Mouse (Mus musculus) B cell, adult 67 days (primary cell): ENCODE data around the gene Gpx3. TPM values are rescaled to one million over a fixed set of nuclear protein-coding genes. Genes with fewer than 3 reads are reported as not detected.

Experiments used
- total RNA-seq, 2 experiments: library from RNA; stranded (reverse); gene quantifications; 4 replicates each; pipeline ENCODE4 v1.2.4; 2023

Gpx3 gene
- not detected for total RNA-seq

DNA sequence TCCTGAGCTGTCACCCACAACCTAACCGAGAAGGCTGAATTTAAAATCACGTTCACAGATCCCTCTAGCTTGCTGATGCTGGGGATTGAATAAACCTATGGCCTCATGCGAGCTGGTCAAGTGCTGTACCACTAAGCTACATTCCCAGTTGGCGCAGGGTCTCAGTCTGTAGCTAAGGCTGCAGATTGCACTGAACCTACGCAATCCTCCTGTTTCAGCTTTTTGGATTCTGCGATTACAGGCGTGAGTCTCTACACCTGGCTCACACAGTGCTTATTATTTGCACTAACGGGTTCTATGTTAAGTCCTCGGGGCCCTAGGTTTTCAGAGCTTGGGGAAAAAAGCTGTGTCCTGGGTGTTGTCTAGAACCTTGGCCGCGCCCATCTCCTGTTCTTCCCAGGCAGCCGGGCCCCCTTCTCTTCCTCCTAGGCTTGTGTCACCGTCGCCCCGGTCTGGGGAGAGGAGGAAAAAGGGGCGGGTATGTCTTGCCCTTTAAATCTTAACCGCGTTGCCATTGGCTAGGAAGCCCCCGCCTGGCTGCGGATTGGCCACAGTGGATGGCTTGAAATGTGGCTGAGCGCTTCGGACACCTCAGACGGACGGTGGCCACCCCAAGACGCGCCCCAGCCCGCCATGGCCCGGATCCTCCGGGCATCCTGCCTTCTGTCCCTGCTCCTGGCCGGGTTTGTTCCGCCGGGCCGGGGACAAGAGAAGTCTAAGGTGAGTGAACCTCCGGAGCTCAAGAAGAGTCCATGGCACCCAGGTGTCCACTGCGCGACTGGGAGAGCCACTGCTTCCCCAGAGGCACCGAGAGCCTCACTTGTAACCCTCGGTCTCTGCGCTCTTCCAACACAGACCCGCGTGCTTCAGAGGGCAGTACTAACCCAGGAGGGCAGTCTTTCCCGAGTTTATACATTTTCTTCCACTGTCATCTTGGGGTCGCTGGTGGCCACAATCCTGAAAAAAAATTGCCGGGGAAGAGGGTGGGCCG, at the start of gene Gpx3:
TSS of gene Gpx3 (plus strand) at position 121 of the 991 bp plus-strand sequence.

DNA sequence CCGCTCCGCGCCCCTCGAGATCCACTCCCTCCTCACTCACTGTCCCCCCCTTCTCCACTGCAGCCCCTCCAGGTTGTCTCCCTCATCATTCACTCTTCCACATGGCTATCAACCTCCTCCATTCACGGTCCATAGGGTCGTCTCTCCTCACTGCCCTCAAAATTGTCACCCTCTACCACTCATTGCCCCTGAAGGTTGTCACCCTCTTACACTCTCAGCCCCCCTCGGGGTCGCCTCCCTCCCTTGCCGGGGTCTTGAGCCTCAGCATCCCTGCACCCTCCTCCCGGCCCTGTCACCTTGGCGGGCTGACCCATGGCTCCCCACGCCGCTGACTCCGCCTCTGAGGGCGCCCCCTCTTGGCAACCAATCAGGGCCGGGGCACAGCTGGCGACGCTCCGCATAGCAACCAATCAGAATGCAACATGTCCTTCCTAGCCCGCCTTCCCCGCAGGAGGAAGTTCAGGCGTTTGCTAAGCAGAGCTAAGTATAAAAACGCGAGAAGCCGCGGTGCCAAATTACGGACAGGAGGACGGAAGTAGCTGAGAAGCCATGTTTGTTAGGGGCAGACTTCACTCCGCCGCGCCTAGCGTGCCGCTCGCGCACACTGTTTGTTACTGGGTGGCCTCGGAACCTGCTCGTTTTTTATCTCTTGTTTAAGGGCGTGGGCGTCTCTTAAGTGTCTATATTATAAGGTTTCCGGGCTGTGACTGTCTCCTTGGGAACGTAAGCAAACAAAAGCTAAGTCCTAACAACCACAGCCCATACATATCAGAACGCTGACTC, 41.8 kb upstream of the Gpx3 start, which contains the start of gene Lyrm7:
TSS of gene Lyrm7 (minus strand) at position 661 of the 783 bp plus-strand sequence.

DNA sequence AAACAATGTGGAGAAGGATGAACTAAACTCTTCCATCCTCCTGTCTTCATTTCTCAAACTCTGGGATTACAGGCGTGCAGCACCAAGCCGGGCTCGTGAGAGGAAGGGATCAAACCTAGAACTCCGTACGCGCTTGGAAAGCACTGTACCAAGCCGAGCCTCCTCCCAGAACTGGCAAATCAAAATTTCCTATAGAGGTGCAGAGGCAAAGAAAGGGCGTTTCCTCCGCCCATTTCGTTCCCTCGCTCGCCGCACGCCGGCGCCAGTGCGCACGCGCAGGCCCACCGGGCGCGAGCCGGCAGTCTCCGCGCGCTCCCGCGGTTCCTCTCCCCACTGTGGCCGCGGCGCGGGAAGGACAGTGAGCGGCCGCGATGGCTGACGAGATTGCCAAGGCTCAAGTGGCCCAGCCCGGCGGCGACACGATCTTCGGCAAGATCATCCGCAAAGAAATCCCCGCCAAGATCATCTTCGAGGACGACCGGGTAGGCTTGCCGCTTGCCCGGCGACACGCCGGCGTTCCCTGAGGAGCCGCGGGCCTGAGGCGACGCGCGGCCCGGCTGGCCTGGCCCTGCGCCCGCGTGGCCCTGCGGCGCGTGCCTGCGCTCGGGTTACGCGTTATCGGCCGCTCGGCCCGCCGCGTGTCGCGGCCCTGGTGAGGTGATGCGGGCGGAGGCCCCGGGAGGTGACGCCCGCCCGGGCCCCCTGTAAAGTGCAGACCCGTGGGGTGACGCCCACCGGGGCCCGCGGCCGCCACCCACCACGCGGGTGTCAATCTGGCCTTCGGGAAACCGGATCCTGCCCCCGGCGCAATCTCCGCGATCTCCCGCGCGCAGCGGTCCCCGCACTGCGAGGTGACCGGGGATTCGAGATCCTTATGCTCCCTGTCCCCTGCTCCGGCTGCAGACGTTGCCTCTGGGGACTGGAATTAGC, 35.9 kb upstream of the Gpx3 start, which contains the start of gene Hint1:
TSS of gene Hint1 (plus strand) at position 265 of the 930 bp plus-strand sequence.

Other genes with a start within 250 kb of the Gpx3 start
- 100 to 1,000 TPM; 140 to 143 TPM for gene Cdc42se2, start 114.8 kb upstream of the Gpx3 start, total RNA-seq
- 1 to 10 TPM; 3.5 to 7.7 TPM for gene Lyrm7, start 41.5 kb upstream of the Gpx3 start, total RNA-seq
- gene Hint1, start 36.1 kb upstream of the Gpx3 start, total RNA-seq, result 100 to 1,000 TPM; 102 to 128 TPM
- gene Tnip1, start 60.5 kb downstream of the Gpx3 start, total RNA-seq, result 100 to 1,000 TPM in 1 of 2 experiments, 10 to 100 TPM in 1; 99.0 to 109 TPM
- 100 to 1,000 TPM; 251 to 267 TPM for gene Anxa6, start 131.0 kb downstream of the Gpx3 start, total RNA-seq
- gene Ccdc69, start 175.7 kb downstream of the Gpx3 start, total RNA-seq, result 10 to 100 TPM; 47.6 to 52.5 TPM
- gene Gm2a, start 195.7 kb downstream of the Gpx3 start, total RNA-seq, result 100 to 1,000 TPM; 128 to 131 TPM
- gene Slc36a3, start 249.3 kb downstream of the Gpx3 start, total RNA-seq, result not detected